Mouse (Mus musculus): ENCODE measurements around the gene Gstcd. TPM values are rescaled to one million over a fixed set of nuclear protein-coding genes. Genes with fewer than 3 reads are reported as not detected.

Gstcd gene
- polyA plus RNA-seq, 1 experiment = 18.7 TPM

- no peak overlapping the region for H3K4me3 ChIP-seq (ENCODE audit: control insufficient read depth, low read depth, low read length)
- H3K4me1 ChIP-seq (ENCODE audit: control insufficient read depth, insufficient read depth, low read length) = peaks cover 1% of the 10 kb centered on the region; the same call in 1 of the 2 replicates
- TF ChIP-seq CTCF (IDR thresholded peaks at IDR 0.05; ENCODE audit: control insufficient read depth, insufficient read depth, insufficient replicate concordance, low read depth, low read length) = no peak
- no peak overlapping the region for H3K27ac ChIP-seq (ENCODE audit: control insufficient read depth, insufficient read depth, low read depth, low read length)
- H3K36me3 ChIP-seq (ENCODE audit: control insufficient read depth, insufficient read depth, low read length) = no peaks in the 10 kb centered on the region
- no peaks in the 10 kb centered on the region for H3K27me3 ChIP-seq (ENCODE audit: control insufficient read depth, insufficient read depth, low read length)
Measured at GRCm38 (mm10) chr3:132944193-132944592, 147.6 kb downstream of the Gstcd start.

- no peak overlapping the region for H3K4me3 ChIP-seq (ENCODE audit: control insufficient read depth, low read depth, low read length)
- H3K27me3 ChIP-seq (ENCODE audit: control insufficient read depth, insufficient read depth, low read length) = no peaks in the 10 kb centered on the region
- no peaks in the 10 kb centered on the region for H3K36me3 ChIP-seq (ENCODE audit: control insufficient read depth, insufficient read depth, low read length)
- no peaks in the 10 kb centered on the region for H3K4me1 ChIP-seq (ENCODE audit: control insufficient read depth, insufficient read depth, low read length)
- H3K27ac ChIP-seq (ENCODE audit: control insufficient read depth, insufficient read depth, low read depth, low read length) = no peak overlapping the region
- TF ChIP-seq CTCF (IDR thresholded peaks at IDR 0.05; ENCODE audit: control insufficient read depth, insufficient read depth, insufficient replicate concordance, low read depth, low read length) (no peak), POLR2A (IDR thresholded peaks at IDR 0.05; ENCODE audit: control insufficient read depth, low read depth, low read length) (no peak)
Measured at GRCm38 (mm10) chr3:132942778-132943177, 149.1 kb downstream of the Gstcd start.

GRCm38 (mm10) chr3:132940181-132940990 is 151.4 kb downstream of the Gstcd start:
- Histone ChIP-seq H3K36me3 (ENCODE audit: control insufficient read depth, insufficient read depth, low read length) (no peaks in the 10 kb centered on the region), H3K4me1 (ENCODE audit: control insufficient read depth, insufficient read depth, low read length) (no peaks in the 10 kb centered on the region), H3K27me3 (ENCODE audit: control insufficient read depth, insufficient read depth, low read length) (no peaks in the 10 kb centered on the region), H3K4me3 (ENCODE audit: control insufficient read depth, low read depth, low read length) (no peak overlapping the region), H3K27ac (ENCODE audit: control insufficient read depth, insufficient read depth, low read depth, low read length) (no peak overlapping the region)
- TF ChIP-seq POLR2A (IDR thresholded peaks at IDR 0.05; ENCODE audit: control insufficient read depth, low read depth, low read length) (no peak), CTCF (IDR thresholded peaks at IDR 0.05; ENCODE audit: control insufficient read depth, insufficient read depth, insufficient replicate concordance, low read depth, low read length) (no peak)

- TF ChIP-seq POLR2A (IDR thresholded peaks at IDR 0.05; ENCODE audit: control insufficient read depth, low read depth, low read length) (no peak), CTCF (IDR thresholded peaks at IDR 0.05; ENCODE audit: control insufficient read depth, insufficient read depth, insufficient replicate concordance, low read depth, low read length) (no peak)
- Histone ChIP-seq H3K4me3 (ENCODE audit: control insufficient read depth, low read depth, low read length) (no peak overlapping the region), H3K36me3 (ENCODE audit: control insufficient read depth, insufficient read depth, low read length) (no peaks in the 10 kb centered on the region), H3K27me3 (ENCODE audit: control insufficient read depth, insufficient read depth, low read length) (no peaks in the 10 kb centered on the region), H3K27ac (ENCODE audit: control insufficient read depth, insufficient read depth, low read depth, low read length) (no peak overlapping the region), H3K4me1 (ENCODE audit: control insufficient read depth, insufficient read depth, low read length) (no peaks in the 10 kb centered on the region)
Measured at GRCm38 (mm10) chr3:132939006-132939405, 152.8 kb downstream of the Gstcd start.

- Histone ChIP-seq H3K4me1 (ENCODE audit: control insufficient read depth, insufficient read depth, low read length) (no peaks in the 10 kb centered on the region), H3K36me3 (ENCODE audit: control insufficient read depth, insufficient read depth, low read length) (no peaks in the 10 kb centered on the region), H3K27me3 (ENCODE audit: control insufficient read depth, insufficient read depth, low read length) (no peaks in the 10 kb centered on the region), H3K27ac (ENCODE audit: control insufficient read depth, insufficient read depth, low read depth, low read length) (no peak overlapping the region), H3K4me3 (ENCODE audit: control insufficient read depth, low read depth, low read length) (no peak overlapping the region)
- no peak for TF ChIP-seq POLR2A (IDR thresholded peaks at IDR 0.05; ENCODE audit: control insufficient read depth, low read depth, low read length)
- TF ChIP-seq CTCF (IDR thresholded peaks at IDR 0.05; ENCODE audit: control insufficient read depth, insufficient read depth, insufficient replicate concordance, low read depth, low read length) = no peak
Measured at GRCm38 (mm10) chr3:132934649-132935048, 157.2 kb downstream of the Gstcd start.

Other genes starting within 250 kb of the Gstcd start
- 1.1 and 1.7 TPM in 2 replicates for gene Npnt, start 141.7 kb downstream of the Gstcd start, polyA plus RNA-seq (2012; rRNA removed)
- gene Ints12, start 193 bp downstream of the Gstcd start, polyA plus RNA-seq (2012; rRNA removed) = 12.6 and 13.6 TPM in 2 replicates
- gene Arhgef38, start 142.9 kb upstream of the Gstcd start, polyA plus RNA-seq (2012; rRNA removed) = 0.07 TPM in 1 of 2 replicates, not detected in the other
- gene Ppa2, start 218.1 kb upstream of the Gstcd start, polyA plus RNA-seq (2012; rRNA removed) = 60.0 and 63.4 TPM in 2 replicates

All from testis, adult 2 months (tissue).